Mouse (Mus musculus) liver, embryonic 12.5 days (tissue): ENCODE data around the gene Foxc1. TPM values are rescaled to one million over a fixed set of nuclear protein-coding genes. Genes with fewer than 3 reads are reported as not detected.
A peak's percentile ranks its signal among the peaks of the same experiment; 100 is the strongest.

Source experiments
- ATAC-seq: fragments of 200-750 bp; cut with Nextera tagmentation; 2 replicates; pipeline ENCODE4 v1.8.0; 2017; ENCODE audit warnings: moderate number of reproducible peaks, mild to moderate bottlenecking, moderate library complexity
- H3K27ac ChIP-seq: fragments of 300-500 bp; sonication (generic); 2 replicates; pipeline ENCODE4 v1.5.1; 2016; ENCODE audit warnings: mild to moderate bottlenecking
- H3K27me3 ChIP-seq: fragments of 300-500 bp; sonication (generic); replicated peaks from 2 replicates; pipeline ENCODE4 v1.6.1; 2016; ENCODE audit warnings: mild to moderate bottlenecking, moderate library complexity
- H3K36me3 ChIP-seq: fragments of 300-500 bp; sonication (generic); 2 replicates; pipeline ENCODE4 v1.6.1; 2016; ENCODE audit warnings: mild to moderate bottlenecking, moderate library complexity
- H3K4me1 ChIP-seq: fragments of 300-500 bp; sonication (generic); 2 replicates; pipeline ENCODE4 v1.6.1; 2016
- H3K4me2 ChIP-seq: fragments of 300-500 bp; sonication (generic); 2 replicates; pipeline ENCODE4 v1.6.1; 2016; ENCODE audit warnings: mild to moderate bottlenecking, moderate library complexity
- H3K4me3 ChIP-seq: fragments of 300-500 bp; sonication (generic); 2 replicates; pipeline ENCODE4 v1.5.1; 2016; ENCODE audit warnings: mild to moderate bottlenecking, moderate library complexity
- H3K9ac ChIP-seq: fragments of 300-500 bp; sonication (generic); 2 replicates; pipeline ENCODE4 v1.6.1; 2016; ENCODE audit warnings: mild to moderate bottlenecking, moderate library complexity
- H3K9me3 ChIP-seq: fragments of 300-500 bp; sonication (generic); replicated peaks from 2 replicates; pipeline ENCODE4 v1.6.1; 2016; ENCODE audit warnings: mild to moderate bottlenecking, moderate library complexity
- WGBS: fragments of 180-500 bp; shearing (Covaris S2); methylation state at CpG from one replicate; pipeline ENCODE4 v1.1.7; 2016; ENCODE audit not compliant: insufficient replicate concordance; 5-methylcytosine and 5-hydroxymethylcytosine counted together
- polyA plus RNA-seq: library from polyadenylated mRNA; unstranded; fragments of >200 nt; fragmentation: Nextera tagmentation; extraction: Ambion mirVana; gene quantifications from 2 replicates; pipeline ENCODE4 v1.2.1, GENCODE M21; 2016

Gene Foxc1
- polyA plus RNA-seq, 1 experiment from 2014 or later: 0.25 TPM

GRCm38 (mm10) chr13:31793163-31793562 is 13.3 kb upstream of the Foxc1 start:
- no peaks in the 10 kb centered on the region for H3K4me1 ChIP-seq
- H3K36me3 ChIP-seq: no peaks in the 10 kb centered on the region
- no peak overlapping the region for H3K4me2 ChIP-seq
- no peaks in the 10 kb centered on the region for H3K9me3 ChIP-seq
- no peak overlapping the region for H3K4me3 ChIP-seq
- no peak for ATAC-seq
- WGBS: 20% methylated on average over 5 of the region's 5 CpGs
- no peak overlapping the region for H3K9ac ChIP-seq
- H3K27me3 ChIP-seq: peaks cover 43% of the 10 kb centered on the region
- H3K27ac ChIP-seq: no peak overlapping the region

GRCm38 (mm10) chr13:31797346-31797745 is 9.1 kb upstream of the Foxc1 start:
- 70% methylated on average over 10 of the region's 10 CpGs for WGBS
- peaks cover 82% of the 10 kb centered on the region for H3K27me3 ChIP-seq
- H3K9ac ChIP-seq: no peak overlapping the region
- no peak for ATAC-seq
- no peak overlapping the region for H3K4me3 ChIP-seq
- H3K36me3 ChIP-seq: no peaks in the 10 kb centered on the region
- no peak overlapping the region for H3K4me2 ChIP-seq
- H3K4me1 ChIP-seq: peaks cover 4% of the 10 kb centered on the region; the same call in 1 of the 2 replicates
- H3K9me3 ChIP-seq: no peaks in the 10 kb centered on the region
- no peak overlapping the region for H3K27ac ChIP-seq

- Histone ChIP-seq H3K27me3 (peaks cover 82% of the 10 kb centered on the region), H3K27ac (no peak overlapping the region), H3K36me3 (no peaks in the 10 kb centered on the region), H3K4me3 (no peak overlapping the region), H3K9ac (no peak overlapping the region), H3K4me2 (no peak overlapping the region), H3K9me3 (no peaks in the 10 kb centered on the region), H3K4me1 (peaks cover 4% of the 10 kb centered on the region; the same call in 1 of the 2 replicates)
- WGBS: 23% methylated on average over 9 of the region's 9 CpGs
- no peak for ATAC-seq
These were observed 8.4 kb upstream of the Foxc1 start for GRCm38 (mm10) chr13:31798075-31798474.

GRCm38 (mm10) chr13:31800581-31801576 is 5.6 kb upstream of the Foxc1 start:
- peak overlapping the region; percentile 26 for H3K4me3 ChIP-seq
- H3K36me3 ChIP-seq: no peaks in the 10 kb centered on the region
- WGBS: 2% methylated on average over 42 of the region's 43 CpGs
- peak overlapping the region; percentile 58 for H3K4me2 ChIP-seq
- peaks cover 89% of the 10 kb centered on the region for H3K27me3 ChIP-seq
- ATAC-seq: peak; percentile 40; the same call in 1 of the 2 replicates
- H3K4me1 ChIP-seq: peaks cover 4% of the 10 kb centered on the region; the same call in 1 of the 2 replicates
- no peak overlapping the region for H3K27ac ChIP-seq
- no peaks in the 10 kb centered on the region for H3K9me3 ChIP-seq
- H3K9ac ChIP-seq: no peak overlapping the region

GRCm38 (mm10) chr13:31801703-31802305 is 4.6 kb upstream of the Foxc1 start:
- no peak for ATAC-seq
- Histone ChIP-seq H3K36me3 (no peaks in the 10 kb centered on the region), H3K9ac (no peak overlapping the region), H3K4me3 (peak overlapping the region; percentile 26), H3K4me1 (peaks cover 4% of the 10 kb centered on the region; the same call in 1 of the 2 replicates), H3K27ac (no peak overlapping the region), H3K4me2 (peak overlapping the region; percentile 58), H3K9me3 (no peaks in the 10 kb centered on the region), H3K27me3 (peaks cover 96% of the 10 kb centered on the region)
- 3% methylated on average over 25 of the region's 25 CpGs for WGBS

GRCm38 (mm10) chr13:31802447-31802846 is 4.0 kb upstream of the Foxc1 start:
- Histone ChIP-seq H3K4me1 (peaks cover 11% of the 10 kb centered on the region; the same call in 1 of the 2 replicates), H3K9me3 (no peaks in the 10 kb centered on the region), H3K4me3 (no peak overlapping the region), H3K27me3 (peaks cover 100% of the 10 kb centered on the region), H3K4me2 (no peak overlapping the region), H3K27ac (no peak overlapping the region), H3K36me3 (no peaks in the 10 kb centered on the region), H3K9ac (no peak overlapping the region)
- no peak for ATAC-seq
- 6% methylated on average over 5 of the region's 5 CpGs for WGBS

GRCm38 (mm10) chr13:31803166-31804093 is 3.0 kb upstream of the Foxc1 start:
- no peak overlapping the region for H3K4me2 ChIP-seq
- H3K27ac ChIP-seq: no peak overlapping the region
- H3K4me3 ChIP-seq: no peak overlapping the region
- ATAC-seq: no peak
- peaks cover 100% of the 10 kb centered on the region for H3K27me3 ChIP-seq
- H3K9ac ChIP-seq: no peak overlapping the region
- H3K9me3 ChIP-seq: no peaks in the 10 kb centered on the region
- WGBS: 4% methylated on average over 31 of the region's 31 CpGs
- H3K36me3 ChIP-seq: no peaks in the 10 kb centered on the region
- peaks cover 20% of the 10 kb centered on the region for H3K4me1 ChIP-seq

- Histone ChIP-seq H3K27me3 (peaks cover 97% of the 10 kb centered on the region), H3K4me1 (peaks cover 24% of the 10 kb centered on the region), H3K4me3 (no peak overlapping the region), H3K27ac (no peak overlapping the region), H3K9ac (no peak overlapping the region), H3K4me2 (no peak overlapping the region), H3K36me3 (no peaks in the 10 kb centered on the region), H3K9me3 (no peaks in the 10 kb centered on the region)
- WGBS: 4% methylated on average over 7 of the region's 7 CpGs
- no peak for ATAC-seq
These were observed 1.9 kb upstream of the Foxc1 start for GRCm38 (mm10) chr13:31804571-31804970.

GRCm38 (mm10) chr13:31805831-31806427 is 504 bp upstream of the Foxc1 start:
- Histone ChIP-seq H3K4me3 (peak overlapping the region; percentile 58), H3K4me2 (peak overlapping the region; percentile 74), H3K4me1 (peaks cover 26% of the 10 kb centered on the region), H3K9me3 (no peaks in the 10 kb centered on the region), H3K9ac (no peak overlapping the region), H3K36me3 (no peaks in the 10 kb centered on the region), H3K27ac (no peak overlapping the region), H3K27me3 (peaks cover 95% of the 10 kb centered on the region)
- peak; percentile 6; the same call in 1 of the 2 replicates for ATAC-seq
- 2% methylated on average over 33 of the region's 34 CpGs for WGBS

GRCm38 (mm10) chr13:31806890-31807735 is 680 bp downstream of the Foxc1 start:
- 0 out of 2 replicates have a peak, but pooled peaks have one; percentile 21 for ATAC-seq
- Histone ChIP-seq H3K9me3 (no peaks in the 10 kb centered on the region), H3K4me1 (peaks cover 27% of the 10 kb centered on the region), H3K27me3 (peaks cover 95% of the 10 kb centered on the region), H3K4me3 (peak overlapping the region; percentile 58), H3K4me2 (peak overlapping the region; percentile 74), H3K36me3 (no peaks in the 10 kb centered on the region), H3K9ac (peak overlapping the region; percentile 39), H3K27ac (peak overlapping the region; percentile 45; the same call in 1 of the 2 replicates)
- under 1% methylated on average over 94 of the region's 101 CpGs for WGBS
